Mouse (Mus musculus): Measurements from ENCODE around the gene Riok1. TPM values are rescaled to one million over a fixed set of nuclear protein-coding genes. Genes with fewer than 3 reads are reported as not detected.
A peak's percentile ranks its signal among the peaks of the same experiment; 100 is the strongest.

The Riok1 gene
- total and polyA plus RNA-seq, 2 experiments = 8.0 to 15.9 TPM

GRCm38 (mm10) chr13:38070945-38071344, 34.1 kb downstream of the Riok1 start:
- peak; percentile 78 for DNase-seq (ENCODE audit: extremely low read depth, low read depth, low spot score)
- Histone ChIP-seq H3K4me3 (ENCODE audit: insufficient read depth, low read depth, low read length) (no peak overlapping the region), H3K79me2 (ENCODE audit: control insufficient read depth, insufficient read depth, low read length) (no peaks in the 10 kb centered on the region), H3K27me3 (ENCODE audit: control insufficient read depth, insufficient read depth, low read length) (no peaks in the 10 kb centered on the region), H3K4me1 (ENCODE audit: control insufficient read depth, insufficient read depth, low read length) (peaks cover 2% of the 10 kb centered on the region; the same call in 1 of the 2 replicates), H3K9ac (ENCODE audit: low read depth, low read length) (no peak overlapping the region), H3K27ac (replicated peaks; ENCODE audit: insufficient read depth, low read depth, low read length) (no peak overlapping the region), H3K36me3 (ENCODE audit: control insufficient read depth, insufficient read depth, low read length) (no peaks in the 10 kb centered on the region)
- WGBS = 8% methylated on average over 4 of the region's 4 CpGs
- TF ChIP-seq CTCF (IDR thresholded peaks at IDR 0.05; ENCODE audit: low read depth, low read length) = no peak

- no peak overlapping the region for H3K9ac ChIP-seq (ENCODE audit: low read depth, low read length)
- H3K4me3 ChIP-seq (ENCODE audit: insufficient read depth, low read depth, low read length) = no peak overlapping the region
- no peaks in the 10 kb centered on the region for H3K36me3 ChIP-seq (ENCODE audit: control insufficient read depth, insufficient read depth, low read length)
- WGBS = 71% methylated on average over 18 of the region's 18 CpGs
- TF ChIP-seq CTCF (IDR thresholded peaks at IDR 0.05; ENCODE audit: low read depth, low read length) (no peak), POLR2A (IDR thresholded peaks at IDR 0.05; ENCODE audit: extremely low read depth, insufficient read depth, low read length) (no peak)
- H3K27me3 ChIP-seq (ENCODE audit: control insufficient read depth, insufficient read depth, low read length) = no peaks in the 10 kb centered on the region
- H3K27ac ChIP-seq (replicated peaks; ENCODE audit: insufficient read depth, low read depth, low read length) = no peak overlapping the region
- peaks cover 2% of the 10 kb centered on the region; the same call in 1 of the 2 replicates for H3K4me1 ChIP-seq (ENCODE audit: control insufficient read depth, insufficient read depth, low read length)
- H3K79me2 ChIP-seq (ENCODE audit: control insufficient read depth, insufficient read depth, low read length) = no peaks in the 10 kb centered on the region
- DNase-seq (ENCODE audit: extremely low read depth, low read depth, low spot score) = no peak
Observed at GRCm38 (mm10) chr13:38073374-38074307, 36.8 kb downstream of the Riok1 start.

- TF ChIP-seq CTCF (IDR thresholded peaks at IDR 0.05; ENCODE audit: low read depth, low read length) (no peak), POLR2A (IDR thresholded peaks at IDR 0.05; ENCODE audit: extremely low read depth, insufficient read depth, low read length) (no peak)
- Histone ChIP-seq H3K4me3 (ENCODE audit: insufficient read depth, low read depth, low read length) (no peak overlapping the region), H3K79me2 (ENCODE audit: control insufficient read depth, insufficient read depth, low read length) (no peaks in the 10 kb centered on the region), H3K4me1 (ENCODE audit: control insufficient read depth, insufficient read depth, low read length) (peaks cover 2% of the 10 kb centered on the region; the same call in 1 of the 2 replicates), H3K27me3 (ENCODE audit: control insufficient read depth, insufficient read depth, low read length) (no peaks in the 10 kb centered on the region), H3K36me3 (ENCODE audit: control insufficient read depth, insufficient read depth, low read length) (no peaks in the 10 kb centered on the region), H3K9ac (ENCODE audit: low read depth, low read length) (no peak overlapping the region), H3K27ac (replicated peaks; ENCODE audit: insufficient read depth, low read depth, low read length) (no peak overlapping the region)
- 27% methylated on average over 5 of the region's 5 CpGs for WGBS
- DNase-seq (ENCODE audit: extremely low read depth, low read depth, low spot score) = no peak
Observed at GRCm38 (mm10) chr13:38074404-38074803, 37.6 kb downstream of the Riok1 start.

GRCm38 (mm10) chr13:38077113-38077512, 40.3 kb downstream of the Riok1 start:
- WGBS = 66% methylated on average over 11 of the region's 11 CpGs
- Histone ChIP-seq H3K4me3 (ENCODE audit: insufficient read depth, low read depth, low read length) (no peak overlapping the region), H3K79me2 (ENCODE audit: control insufficient read depth, insufficient read depth, low read length) (no peaks in the 10 kb centered on the region), H3K4me1 (ENCODE audit: control insufficient read depth, insufficient read depth, low read length) (no peaks in the 10 kb centered on the region), H3K36me3 (ENCODE audit: control insufficient read depth, insufficient read depth, low read length) (no peaks in the 10 kb centered on the region), H3K9ac (ENCODE audit: low read depth, low read length) (no peak overlapping the region), H3K27ac (replicated peaks; ENCODE audit: insufficient read depth, low read depth, low read length) (no peak overlapping the region), H3K27me3 (ENCODE audit: control insufficient read depth, insufficient read depth, low read length) (no peaks in the 10 kb centered on the region)
- no peak for DNase-seq (ENCODE audit: extremely low read depth, low read depth, low spot score)
- no peak for TF ChIP-seq POLR2A (IDR thresholded peaks at IDR 0.05; ENCODE audit: extremely low read depth, insufficient read depth, low read length)

GRCm38 (mm10) chr13:38078836-38079235, 42.0 kb downstream of the Riok1 start:
- H3K79me2 ChIP-seq (ENCODE audit: control insufficient read depth, insufficient read depth, low read length) = no peaks in the 10 kb centered on the region
- no peak overlapping the region for H3K4me3 ChIP-seq (ENCODE audit: insufficient read depth, low read depth, low read length)
- TF ChIP-seq CTCF (IDR thresholded peaks at IDR 0.05; ENCODE audit: low read depth, low read length) (no peak), POLR2A (IDR thresholded peaks at IDR 0.05; ENCODE audit: extremely low read depth, insufficient read depth, low read length) (no peak)
- no peak overlapping the region for H3K9ac ChIP-seq (ENCODE audit: low read depth, low read length)
- no peak overlapping the region for H3K27ac ChIP-seq (replicated peaks; ENCODE audit: insufficient read depth, low read depth, low read length)
- no peak for DNase-seq (ENCODE audit: extremely low read depth, low read depth, low spot score)
- no peaks in the 10 kb centered on the region for H3K4me1 ChIP-seq (ENCODE audit: control insufficient read depth, insufficient read depth, low read length)
- 74% methylated on average over 6 of the region's 6 CpGs for WGBS
- no peaks in the 10 kb centered on the region for H3K36me3 ChIP-seq (ENCODE audit: control insufficient read depth, insufficient read depth, low read length)
- H3K27me3 ChIP-seq (ENCODE audit: control insufficient read depth, insufficient read depth, low read length) = no peaks in the 10 kb centered on the region

- no peaks in the 10 kb centered on the region for H3K4me1 ChIP-seq (ENCODE audit: control insufficient read depth, insufficient read depth, low read length)
- H3K27me3 ChIP-seq (ENCODE audit: control insufficient read depth, insufficient read depth, low read length) = no peaks in the 10 kb centered on the region
- no peak overlapping the region for H3K9ac ChIP-seq (ENCODE audit: low read depth, low read length)
- H3K79me2 ChIP-seq (ENCODE audit: control insufficient read depth, insufficient read depth, low read length) = no peaks in the 10 kb centered on the region
- WGBS = 88% methylated on average over 5 of the region's 5 CpGs
- no peak for DNase-seq (ENCODE audit: extremely low read depth, low read depth, low spot score)
- no peak overlapping the region for H3K27ac ChIP-seq (replicated peaks; ENCODE audit: insufficient read depth, low read depth, low read length)
- H3K4me3 ChIP-seq (ENCODE audit: insufficient read depth, low read depth, low read length) = no peak overlapping the region
- H3K36me3 ChIP-seq (ENCODE audit: control insufficient read depth, insufficient read depth, low read length) = no peaks in the 10 kb centered on the region
- TF ChIP-seq CTCF (IDR thresholded peaks at IDR 0.05; ENCODE audit: low read depth, low read length) = no peak
- TF ChIP-seq POLR2A (IDR thresholded peaks at IDR 0.05; ENCODE audit: extremely low read depth, insufficient read depth, low read length) = no peak
Observed at GRCm38 (mm10) chr13:38079366-38079765, 42.6 kb downstream of the Riok1 start.

Measured in liver, adult 2 months (tissue).